Mouse (Mus musculus) neural tube, embryonic 15.5 days (tissue): ENCODE results near the gene Xpnpep2. TPM values are rescaled to one million over a fixed set of nuclear protein-coding genes. Genes with fewer than 3 reads are reported as not detected.

ENCODE experiments used
- ATAC-seq: fragments of 200-750 bp; cut with Nextera tagmentation; 2 replicates; pipeline ENCODE4 v1.8.0; 2017; ENCODE audit warnings: mild to moderate bottlenecking, moderate TSS enrichment, moderate library complexity; ENCODE audit not compliant: low FRiP score
- H3K27ac ChIP-seq: fragments of 300-500 bp; sonication (generic); replicated peaks from 2 replicates; pipeline ENCODE4 v1.5.1; 2015; ENCODE audit warnings: mild to moderate bottlenecking, inconsistent platforms
- H3K27me3 ChIP-seq: fragments of 300-500 bp; sonication (generic); replicated peaks from 2 replicates; pipeline ENCODE4 v1.6.1; 2015; ENCODE audit warnings: inconsistent platforms
- H3K36me3 ChIP-seq: fragments of 300-500 bp; sonication (generic); 2 replicates; pipeline ENCODE4 v1.6.1; 2015; ENCODE audit warnings: inconsistent platforms
- H3K4me1 ChIP-seq: fragments of 300-500 bp; sonication (generic); 2 replicates; pipeline ENCODE4 v1.6.1; 2015; ENCODE audit warnings: inconsistent platforms
- H3K4me2 ChIP-seq: fragments of 300-500 bp; sonication (generic); 2 replicates; pipeline ENCODE4 v1.6.1; 2015; ENCODE audit warnings: inconsistent platforms, mild to moderate bottlenecking, moderate library complexity
- H3K4me3 ChIP-seq: fragments of 300-500 bp; sonication (generic); replicated peaks from 2 replicates; pipeline ENCODE4 v1.5.1; 2015; ENCODE audit warnings: mild to moderate bottlenecking, inconsistent platforms
- H3K9ac ChIP-seq: fragments of 300-500 bp; sonication (generic); replicated peaks from 2 replicates; pipeline ENCODE4 v1.6.1; 2015; ENCODE audit warnings: mild to moderate bottlenecking, inconsistent platforms
- H3K9me3 ChIP-seq: fragments of 300-500 bp; sonication (generic); replicated peaks from 2 replicates; pipeline ENCODE4 v1.6.1; 2016; ENCODE audit warnings: inconsistent platforms
- WGBS: fragments of 180-500 bp; shearing (Covaris S2); methylation state at CpG from one replicate; pipeline ENCODE4 v1.1.7; 2015; ENCODE audit warnings: mixed read lengths; 5-methylcytosine and 5-hydroxymethylcytosine counted together
- polyA plus RNA-seq: library from polyadenylated mRNA; unstranded; fragments of >200 nt; fragmentation: Nextera tagmentation; extraction: Ambion mirVana; gene quantifications from 2 replicates; pipeline ENCODE4 v1.2.1, GENCODE M21; 2015

Gene Xpnpep2
- polyA plus RNA-seq, 1 experiment from 2014 or later, result 0.31 TPM

DNA sequence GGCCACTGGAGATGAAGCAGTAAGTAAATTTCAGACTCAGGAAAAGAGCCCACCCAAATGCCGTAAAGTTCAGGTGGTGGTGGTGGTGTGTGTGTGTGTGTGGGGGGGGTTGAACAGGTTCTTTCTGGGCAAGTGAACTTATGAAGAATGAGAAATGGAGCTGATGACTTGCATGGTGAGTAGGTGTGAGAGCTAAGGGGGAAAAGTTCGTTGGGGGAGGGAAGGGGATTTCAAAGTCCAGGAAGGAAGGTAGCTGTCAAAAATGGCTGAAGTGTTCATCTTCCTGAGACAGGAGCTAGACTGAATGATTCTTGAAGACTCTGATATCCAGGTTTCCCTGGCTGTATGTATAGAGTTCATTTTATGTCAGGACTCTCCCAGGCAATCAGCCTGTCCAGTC is 38.7 kb downstream of the Xpnpep2 start:
- Histone ChIP-seq H3K27ac (no peak overlapping the region), H3K4me3 (no peak overlapping the region), H3K4me2 (no peak overlapping the region), H3K9me3 (no peaks in the 10 kb centered on the region), H3K4me1 (no peaks in the 10 kb centered on the region), H3K27me3 (no peaks in the 10 kb centered on the region), H3K36me3 (no peaks in the 10 kb centered on the region), H3K9ac (no peak overlapping the region)
- WGBS, result 85% methylated on average over 2 of the region's 2 CpGs
- ATAC-seq, result no peak

DNA sequence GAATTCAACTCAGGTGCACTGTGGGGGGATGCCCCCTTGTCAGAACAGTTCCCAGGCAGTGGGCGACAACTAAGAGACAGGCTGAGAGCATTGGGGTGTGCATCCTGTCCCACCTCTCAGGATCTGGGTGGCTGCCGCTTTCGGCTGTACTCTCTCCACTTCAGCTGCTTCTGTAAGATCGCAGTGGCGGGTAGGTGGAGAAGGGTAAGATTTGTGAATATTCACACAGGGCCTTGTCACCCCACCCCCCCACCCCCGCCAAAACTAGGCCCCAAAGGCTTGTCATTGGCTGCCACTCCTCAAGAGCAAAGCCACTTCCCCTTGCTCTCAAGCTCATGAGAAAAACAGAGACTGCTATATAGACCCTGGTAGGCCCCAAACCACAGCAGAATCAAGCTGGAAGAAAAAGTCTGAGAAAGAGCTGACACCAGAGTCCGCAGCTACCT is 39.2 kb downstream of the Xpnpep2 start:
- H3K9ac ChIP-seq, result no peak overlapping the region
- 88% methylated on average over 7 of the region's 7 CpGs for WGBS
- H3K27ac ChIP-seq, result no peak overlapping the region
- no peaks in the 10 kb centered on the region for H3K27me3 ChIP-seq
- ATAC-seq, result no peak
- H3K4me2 ChIP-seq, result no peak overlapping the region
- no peak overlapping the region for H3K4me3 ChIP-seq
- no peaks in the 10 kb centered on the region for H3K36me3 ChIP-seq
- H3K4me1 ChIP-seq, result no peaks in the 10 kb centered on the region
- H3K9me3 ChIP-seq, result no peaks in the 10 kb centered on the region

DNA sequence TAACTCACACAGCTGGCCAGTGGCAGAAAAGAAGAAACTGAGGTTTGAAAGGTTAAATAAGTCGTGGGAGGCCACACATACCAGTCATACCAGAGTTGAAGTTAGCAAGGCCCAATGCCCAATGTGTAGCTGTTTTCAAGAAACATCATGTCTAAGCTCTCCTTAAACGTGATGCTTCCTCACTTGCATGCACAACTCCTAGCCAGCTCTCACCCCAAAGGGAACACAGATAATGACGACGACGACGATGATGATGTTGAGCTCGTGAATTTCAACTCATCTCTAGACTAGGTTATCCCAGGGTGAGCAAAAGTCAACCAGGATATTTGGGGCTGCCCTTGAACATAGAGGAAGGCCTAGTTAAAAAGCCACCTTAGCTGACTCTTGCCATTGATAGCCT is 43.6 kb downstream of the Xpnpep2 start:
- Histone ChIP-seq H3K36me3 (no peaks in the 10 kb centered on the region), H3K9ac (no peak overlapping the region), H3K4me1 (no peaks in the 10 kb centered on the region), H3K4me2 (no peak overlapping the region), H3K9me3 (no peaks in the 10 kb centered on the region), H3K27ac (no peak overlapping the region), H3K27me3 (no peaks in the 10 kb centered on the region), H3K4me3 (no peak overlapping the region)
- WGBS, result 85% methylated on average over 7 of the region's 7 CpGs
- no peak for ATAC-seq

DNA sequence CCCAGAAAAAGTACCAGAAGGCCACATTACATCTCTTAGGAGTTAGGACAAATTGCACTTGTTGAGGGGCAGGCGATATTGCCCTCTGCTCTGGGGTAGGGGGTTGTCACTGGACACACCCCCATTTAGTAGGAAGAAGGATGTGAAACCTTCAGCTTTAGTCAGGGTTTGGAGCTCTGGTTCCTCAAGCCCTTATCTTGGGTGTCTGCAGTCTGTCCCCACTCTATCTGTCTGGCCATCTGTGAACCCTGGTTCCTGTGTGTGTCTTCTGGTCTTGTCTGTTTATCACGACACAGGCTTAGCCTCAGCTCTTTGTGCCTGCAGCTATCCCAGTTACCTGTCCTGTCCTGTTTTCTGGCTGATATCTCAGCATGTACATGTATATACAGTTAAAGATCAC is 44.9 kb downstream of the Xpnpep2 start:
- Histone ChIP-seq H3K4me3 (no peak overlapping the region), H3K4me1 (no peaks in the 10 kb centered on the region), H3K4me2 (no peak overlapping the region), H3K36me3 (no peaks in the 10 kb centered on the region), H3K27me3 (no peaks in the 10 kb centered on the region), H3K9me3 (no peaks in the 10 kb centered on the region), H3K27ac (no peak overlapping the region), H3K9ac (no peak overlapping the region)
- ATAC-seq, result no peak
- WGBS, result 82% methylated on average over 2 of the region's 2 CpGs

DNA sequence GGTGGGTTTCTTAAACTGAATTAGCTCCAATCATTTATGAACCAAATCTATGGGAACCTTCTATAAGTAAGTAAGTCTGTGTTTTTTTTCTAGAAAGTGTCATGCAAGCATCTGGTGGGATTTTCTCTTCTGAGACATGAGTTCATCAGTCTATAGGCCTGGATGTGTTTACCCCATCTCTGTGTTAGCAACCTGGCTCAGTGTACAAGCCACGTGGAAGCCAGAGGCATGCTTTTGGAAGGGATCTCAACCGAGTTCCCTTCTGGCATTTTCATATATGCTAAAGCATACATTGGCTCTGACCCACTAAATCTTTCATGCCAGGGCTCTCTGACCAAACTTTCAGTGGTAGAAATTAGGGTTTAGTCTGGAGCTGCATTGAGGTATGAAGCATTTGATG is 45.4 kb downstream of the Xpnpep2 start:
- Histone ChIP-seq H3K27ac (no peak overlapping the region), H3K9me3 (no peaks in the 10 kb centered on the region), H3K9ac (no peak overlapping the region), H3K4me2 (no peak overlapping the region), H3K4me1 (no peaks in the 10 kb centered on the region), H3K36me3 (no peaks in the 10 kb centered on the region), H3K27me3 (no peaks in the 10 kb centered on the region), H3K4me3 (no peak overlapping the region)
- WGBS, result 65% methylated on average over 2 of the region's 2 CpGs
- no peak for ATAC-seq

DNA sequence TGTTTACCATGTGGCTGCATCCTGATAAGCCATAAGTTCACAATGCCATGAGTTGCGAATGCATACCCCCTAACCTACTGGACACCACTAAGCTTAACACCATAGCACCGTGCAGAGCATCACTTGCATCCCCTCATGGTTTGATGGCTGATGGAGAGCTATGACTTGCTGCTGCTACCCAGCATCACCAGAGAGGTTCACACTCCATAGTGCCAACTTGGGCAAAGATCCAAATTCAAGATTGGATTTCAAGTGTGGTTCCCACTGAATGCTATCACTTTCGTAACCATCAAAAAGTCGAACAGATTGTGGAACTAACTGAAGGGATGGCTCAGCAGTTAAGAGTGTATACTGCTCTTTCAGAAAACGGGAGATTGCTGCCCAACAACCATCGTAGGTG is 47.0 kb downstream of the Xpnpep2 start:
- Histone ChIP-seq H3K27me3 (no peaks in the 10 kb centered on the region), H3K9me3 (no peaks in the 10 kb centered on the region), H3K4me3 (no peak overlapping the region), H3K4me1 (no peaks in the 10 kb centered on the region), H3K4me2 (no peak overlapping the region), H3K36me3 (no peaks in the 10 kb centered on the region), H3K27ac (no peak overlapping the region), H3K9ac (no peak overlapping the region)
- no peak for ATAC-seq
- 90% methylated on average over 6 of the region's 6 CpGs for WGBS

DNA sequence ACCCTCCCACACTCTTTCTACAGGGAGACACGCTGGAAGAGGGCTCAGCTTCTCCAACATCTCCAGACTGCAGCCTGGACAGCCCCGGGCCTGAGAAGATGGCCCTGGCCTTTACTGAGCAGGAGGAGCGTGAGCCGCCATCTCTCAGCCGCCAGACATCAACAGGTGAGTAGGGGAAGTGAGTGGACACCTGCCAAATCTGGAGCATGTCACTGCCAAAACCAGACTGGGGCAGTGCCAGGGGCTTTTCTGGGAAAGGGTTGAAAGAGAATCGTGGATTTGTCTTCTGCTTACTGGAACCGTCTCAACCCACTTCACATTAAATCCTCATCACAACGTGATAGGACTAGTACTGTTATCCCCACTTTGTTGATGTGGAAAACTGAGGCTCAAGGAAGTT is 48.9 kb downstream of the Xpnpep2 start:
- H3K36me3 ChIP-seq, result no peaks in the 10 kb centered on the region
- 92% methylated on average over 8 of the region's 8 CpGs for WGBS
- H3K4me3 ChIP-seq, result no peak overlapping the region
- H3K4me2 ChIP-seq, result no peak overlapping the region
- no peaks in the 10 kb centered on the region for H3K4me1 ChIP-seq
- H3K27me3 ChIP-seq, result no peaks in the 10 kb centered on the region
- no peak overlapping the region for H3K27ac ChIP-seq
- no peak for ATAC-seq
- H3K9ac ChIP-seq, result no peak overlapping the region
- no peaks in the 10 kb centered on the region for H3K9me3 ChIP-seq

DNA sequence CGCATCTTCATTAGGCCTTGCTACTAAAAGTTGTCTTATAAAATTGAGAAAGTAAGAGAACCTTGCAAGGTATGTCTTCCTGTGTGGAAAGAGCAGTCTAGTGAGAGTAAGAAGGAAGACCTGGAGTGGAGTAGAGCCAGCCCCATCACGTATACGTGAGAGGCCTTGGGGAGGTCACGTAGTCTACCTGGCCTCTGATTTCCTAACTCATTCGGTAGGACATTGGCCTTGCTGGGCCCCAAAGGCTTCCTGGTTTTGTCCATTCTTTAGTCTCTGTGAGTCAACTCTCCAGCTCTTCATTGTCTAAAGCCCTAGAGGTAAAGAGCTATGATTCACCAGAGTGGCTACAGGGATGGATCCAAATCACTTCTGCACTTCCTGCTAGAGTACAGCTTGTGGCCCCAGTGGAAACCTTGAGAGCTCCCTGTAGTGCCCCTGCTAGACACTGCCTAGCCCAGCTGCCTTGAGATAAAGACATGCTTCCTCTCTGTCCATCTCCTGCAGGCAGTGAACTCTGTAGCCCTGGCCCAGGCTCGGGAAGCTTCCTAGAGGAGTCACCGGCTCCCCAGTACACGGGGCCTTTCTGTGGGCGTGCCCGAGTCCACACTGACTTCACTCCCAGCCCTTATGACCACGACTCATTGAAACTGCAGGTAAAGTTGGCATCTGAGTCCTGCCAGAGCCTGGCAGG is 49.8 kb downstream of the Xpnpep2 start:
- Histone ChIP-seq H3K4me3 (no peak overlapping the region), H3K27me3 (no peaks in the 10 kb centered on the region), H3K4me2 (no peak overlapping the region), H3K9ac (no peak overlapping the region), H3K4me1 (no peaks in the 10 kb centered on the region), H3K36me3 (no peaks in the 10 kb centered on the region), H3K9me3 (no peaks in the 10 kb centered on the region), H3K27ac (no peak overlapping the region)
- no peak for ATAC-seq
- WGBS, result 88% methylated on average over 11 of the region's 11 CpGs

DNA sequence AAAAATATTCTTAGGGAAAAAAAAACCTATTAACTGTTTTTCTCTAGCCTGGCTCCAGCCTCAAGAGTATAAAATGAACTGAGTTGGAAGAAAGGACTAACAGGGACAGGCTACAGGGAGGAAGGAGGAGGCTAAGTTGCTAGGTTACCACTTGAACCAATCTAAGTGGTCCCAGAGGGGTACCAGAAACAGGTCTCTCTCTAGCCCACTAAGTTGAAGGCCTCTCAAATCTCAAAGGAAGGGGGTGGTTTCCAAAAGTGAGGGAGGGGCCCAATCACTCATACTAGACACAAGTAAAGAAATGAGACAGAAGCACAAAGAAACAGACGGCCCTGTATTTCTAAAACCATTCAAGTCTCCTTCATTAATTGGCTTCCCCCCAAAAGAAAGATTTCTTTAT is 61.4 kb downstream of the Xpnpep2 start:
- H3K9me3 ChIP-seq, result no peaks in the 10 kb centered on the region
- H3K36me3 ChIP-seq, result 0 out of 2 replicates have a peak, but pooled peaks cover 4% of the 10 kb centered on the region
- H3K4me1 ChIP-seq, result no peaks in the 10 kb centered on the region
- H3K9ac ChIP-seq, result no peak overlapping the region
- no peaks in the 10 kb centered on the region for H3K27me3 ChIP-seq
- no peak overlapping the region for H3K27ac ChIP-seq
- 33% methylated on average over 1 of the region's 1 CpGs for WGBS
- H3K4me3 ChIP-seq, result no peak overlapping the region
- no peak for ATAC-seq
- no peak overlapping the region for H3K4me2 ChIP-seq

DNA sequence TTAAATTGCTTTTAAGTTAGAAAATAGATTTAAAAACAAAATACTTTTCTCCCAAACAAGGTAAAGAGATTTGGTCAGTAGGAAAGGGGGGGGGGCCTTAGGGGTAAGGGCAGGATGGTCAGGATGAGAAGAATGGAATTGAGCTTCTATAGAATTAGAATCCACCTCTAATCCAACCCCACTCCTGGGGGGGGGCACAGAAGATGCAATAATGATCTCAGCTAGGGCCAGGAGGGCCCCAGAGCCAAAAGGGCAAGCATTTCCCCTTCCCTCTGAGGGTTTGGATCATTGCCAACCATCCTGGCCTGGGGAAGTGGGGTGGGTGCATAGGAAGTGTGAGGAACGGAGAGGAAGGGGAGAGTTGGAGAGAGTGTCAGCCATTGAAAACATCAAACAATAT is 61.8 kb downstream of the Xpnpep2 start:
- H3K27ac ChIP-seq, result no peak overlapping the region
- no peak for ATAC-seq
- H3K4me3 ChIP-seq, result no peak overlapping the region

DNA sequence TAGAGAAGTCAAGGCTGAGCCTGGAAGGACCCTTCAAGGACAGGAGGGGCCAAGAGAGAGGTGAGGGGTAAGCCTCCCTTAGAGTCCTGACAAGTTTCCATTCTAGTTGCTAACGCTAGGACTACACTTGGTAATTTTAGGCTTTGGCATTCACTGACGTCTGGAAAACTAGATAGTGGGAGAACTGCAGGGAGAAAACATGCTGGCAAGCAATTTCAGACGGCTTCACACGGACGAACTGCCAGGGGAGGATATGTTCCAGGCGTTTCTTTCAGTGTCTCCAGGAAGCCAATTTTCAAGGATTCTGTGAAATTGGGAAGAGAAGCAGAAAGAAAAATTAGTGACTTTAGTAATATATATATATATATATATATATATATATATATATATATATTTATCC is 73.3 kb downstream of the Xpnpep2 start:
- no peak overlapping the region for H3K4me3 ChIP-seq
- no peaks in the 10 kb centered on the region for H3K4me1 ChIP-seq
- H3K36me3 ChIP-seq, result peaks cover 19% of the 10 kb centered on the region; the same call in 1 of the 2 replicates
- H3K4me2 ChIP-seq, result no peak overlapping the region
- H3K9ac ChIP-seq, result no peak overlapping the region
- H3K9me3 ChIP-seq, result no peaks in the 10 kb centered on the region
- no peak overlapping the region for H3K27ac ChIP-seq
- H3K27me3 ChIP-seq, result no peaks in the 10 kb centered on the region
- no peak for ATAC-seq
- WGBS, result 89% methylated on average over 6 of the region's 6 CpGs

More for the DNA sequence above, 61.8 kb downstream of the Xpnpep2 start:
- Histone ChIP-seq H3K27me3 (no peaks in the 10 kb centered on the region), H3K9ac (no peak overlapping the region), H3K4me1 (no peaks in the 10 kb centered on the region), H3K4me2 (no peak overlapping the region), H3K9me3 (no peaks in the 10 kb centered on the region), H3K36me3 (0 out of 2 replicates have a peak, but pooled peaks cover 4% of the 10 kb centered on the region)
- WGBS, result 32% methylated on average over 1 of the region's 1 CpGs

DNA sequence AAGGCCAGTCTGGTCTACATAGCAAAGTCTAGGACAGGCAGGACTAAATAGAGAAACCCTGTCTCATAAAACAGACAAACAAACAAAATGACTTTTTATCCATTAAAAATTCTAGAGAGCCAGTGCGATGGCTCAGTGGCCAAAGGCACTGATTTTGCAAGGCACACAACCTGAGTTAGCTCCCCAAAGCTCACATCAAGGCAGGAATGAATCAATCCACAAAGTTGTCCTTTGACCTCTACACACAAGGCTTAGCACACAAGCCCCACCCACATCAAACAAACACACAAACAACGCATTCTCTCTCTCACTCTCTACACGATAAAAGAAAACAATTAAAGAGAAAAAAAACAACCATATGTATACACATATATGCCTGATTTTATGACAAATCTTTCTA is 76.2 kb downstream of the Xpnpep2 start:
- Histone ChIP-seq H3K4me2 (no peak overlapping the region), H3K9ac (no peak overlapping the region), H3K4me3 (no peak overlapping the region), H3K4me1 (no peaks in the 10 kb centered on the region), H3K9me3 (no peaks in the 10 kb centered on the region), H3K27ac (no peak overlapping the region), H3K27me3 (no peaks in the 10 kb centered on the region), H3K36me3 (peaks cover 7% of the 10 kb centered on the region; the same call in 1 of the 2 replicates)
- ATAC-seq, result no peak
- 85% methylated on average over 3 of the region's 3 CpGs for WGBS
